Mouse (Mus musculus) lung, postnatal 0 days (tissue): ENCODE measurements around the gene Jph2.

Experiments used
- CTCF ChIP-seq: IDR thresholded peaks from 2 replicates; pipeline ENCODE4 v1.5.1; 2016; ENCODE audit warnings: antibody characterized with exemption, mild to moderate bottlenecking
- EP300 ChIP-seq: IDR thresholded peaks from 2 replicates; pipeline ENCODE4 v1.6.1; 2016; ENCODE audit warnings: antibody characterized with exemption, mild to moderate bottlenecking, control low read depth

- TF ChIP-seq CTCF = no peak
- TF ChIP-seq EP300 = no peak
These were observed 88.4 kb downstream of the Jph2 start for GRCm38 (mm10) chr2:163309376-163309775.
